Mouse (Mus musculus): ENCODE data around the gene Vamp2. TPM values are rescaled to one million over a fixed set of nuclear protein-coding genes. Genes with fewer than 3 reads are reported as not detected.

The Vamp2 gene
- polyA plus RNA-seq (2021; fragmentation: Nextera tagmentation), result 412 and 583 TPM in 2 replicates
- long read RNA-seq, experiment 1, transcript Vamp2-201 (5 exons, 2,205 nt), result major isoform, 81 of 131 reads
- long read RNA-seq, experiment 1, partial matches to known transcripts, result 2 of 131 reads
- long read RNA-seq, experiment 1, other reads (novel, unspliced or antisense), result 47 of 131 reads
- long read RNA-seq, experiment 2, transcript Vamp2-201 (5 exons, 2,205 nt), result major isoform, 1,298 of 1,376 reads
- long read RNA-seq, experiment 2, partial matches to known transcripts, result 28 of 1,376 reads
- long read RNA-seq, experiment 2, other reads (novel, unspliced or antisense), result 47 of 1,376 reads

DNA sequence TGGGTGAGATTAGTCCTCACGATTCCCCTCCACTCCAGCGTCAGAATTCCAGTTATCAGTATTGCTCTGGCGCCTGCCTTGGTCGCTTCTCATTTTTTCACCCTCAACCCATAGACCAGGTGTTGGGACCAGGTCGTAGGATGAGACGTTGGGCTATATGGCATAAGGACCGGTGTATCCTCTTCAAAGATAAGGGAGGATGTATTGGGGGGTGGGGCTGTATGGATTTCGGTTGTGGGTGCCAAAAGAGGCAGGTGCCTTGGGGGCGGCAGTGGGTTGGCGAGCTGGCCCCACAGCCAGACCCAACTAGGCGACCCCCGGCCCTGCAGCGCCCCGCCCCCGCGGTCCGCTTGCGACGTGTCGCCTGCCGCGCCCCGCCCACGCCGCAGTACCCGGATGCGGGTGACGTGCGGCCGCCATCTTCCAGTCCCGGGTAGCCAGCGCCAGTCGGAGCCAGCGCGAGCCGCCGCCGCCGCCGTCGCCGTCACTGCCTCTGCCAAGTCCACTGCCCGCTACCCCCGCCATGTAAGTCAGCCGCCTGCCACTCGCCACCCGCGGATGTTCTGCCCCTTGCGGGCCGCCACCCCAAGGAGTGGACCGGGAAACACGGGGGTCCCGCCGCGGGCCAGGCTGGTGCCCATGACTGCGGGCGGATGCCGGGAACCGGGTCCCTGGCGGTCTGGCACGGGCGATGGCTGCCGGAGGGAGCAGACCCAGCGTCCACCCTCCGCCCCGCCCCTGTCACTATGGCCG lies at the start of gene Vamp2:
Gene Vamp2, plus strand, starts transcription at position 388 of the 753 bp plus-strand sequence.

DNA sequence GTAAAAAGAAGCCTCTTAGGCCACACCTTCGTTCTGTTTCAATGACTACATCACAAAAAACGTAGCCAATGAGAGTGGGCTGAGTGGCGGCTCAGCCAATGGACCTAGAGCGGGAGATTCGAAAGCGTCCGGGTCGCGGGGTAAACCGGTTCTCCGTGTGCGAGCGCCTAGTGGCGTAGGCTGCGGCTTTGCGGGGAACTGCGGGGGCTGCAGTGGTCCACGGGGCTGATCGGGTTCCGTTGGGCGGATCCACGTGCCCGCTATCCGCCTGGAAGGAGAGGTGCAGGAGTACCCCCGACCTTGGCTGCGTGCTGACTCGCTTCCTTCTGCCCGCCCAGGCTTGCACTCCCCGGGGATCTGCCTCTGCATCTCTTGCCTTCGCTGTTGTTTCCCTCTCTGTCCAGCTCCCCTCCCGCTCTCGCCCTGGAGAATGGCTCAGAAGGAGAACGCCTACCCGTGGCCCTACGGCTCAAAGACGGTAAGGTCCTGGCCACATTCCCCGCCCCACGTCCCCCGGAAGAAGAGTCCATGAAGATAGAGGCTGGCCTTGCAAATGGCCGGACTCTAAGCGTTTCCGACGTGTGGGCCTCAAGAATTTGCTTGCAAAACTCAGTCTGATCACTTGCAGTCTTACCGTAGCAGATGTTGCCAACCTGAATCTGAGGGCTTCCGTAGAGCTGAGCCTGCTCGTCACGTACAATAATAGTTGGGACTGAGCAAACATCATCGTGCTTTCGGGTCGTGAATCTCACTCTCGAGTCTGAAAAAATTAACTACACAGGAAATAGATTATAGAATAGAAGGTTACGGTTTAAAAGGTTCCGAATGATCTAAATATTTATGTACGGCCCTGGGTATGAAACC lies 42.5 kb upstream of the Vamp2 start, which contains the start of gene Aurkb:
Gene Aurkb, plus strand, starts transcription at position 117 of the 864 bp plus-strand sequence.

DNA sequence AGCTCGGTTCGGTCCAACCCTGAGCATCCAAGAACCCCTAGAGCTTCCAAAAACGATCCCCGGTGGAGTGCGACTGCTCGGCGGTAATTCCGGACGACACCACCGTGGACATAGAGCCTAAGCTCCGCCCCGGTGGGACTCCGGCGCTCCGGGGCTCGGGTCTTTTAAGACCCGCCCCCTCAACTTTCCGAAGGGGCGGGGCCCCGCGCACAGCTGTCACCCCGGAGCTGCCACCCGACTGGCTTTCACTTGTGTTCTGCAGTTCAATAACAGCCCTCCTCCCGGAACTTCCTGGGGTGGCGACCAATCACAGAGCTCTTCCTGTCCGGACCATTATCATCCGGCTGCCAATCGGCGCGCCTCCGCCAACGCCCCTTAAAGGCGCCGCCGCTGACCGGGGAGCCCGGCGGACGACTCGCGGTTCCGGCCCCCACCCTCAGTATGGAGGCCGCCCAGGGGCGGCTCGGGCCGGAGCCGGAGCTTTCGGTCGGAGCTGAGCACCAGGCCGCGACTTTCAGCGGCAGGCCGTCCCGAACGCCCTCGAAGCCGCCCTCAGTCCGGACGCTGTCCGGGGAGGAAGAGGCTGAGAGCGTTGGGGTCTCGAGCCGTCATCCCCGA lies 28.8 kb upstream of the Vamp2 start, which contains the start of gene Borcs6:
Gene Borcs6, plus strand, starts transcription at position 361 of the 618 bp plus-strand sequence.

DNA sequence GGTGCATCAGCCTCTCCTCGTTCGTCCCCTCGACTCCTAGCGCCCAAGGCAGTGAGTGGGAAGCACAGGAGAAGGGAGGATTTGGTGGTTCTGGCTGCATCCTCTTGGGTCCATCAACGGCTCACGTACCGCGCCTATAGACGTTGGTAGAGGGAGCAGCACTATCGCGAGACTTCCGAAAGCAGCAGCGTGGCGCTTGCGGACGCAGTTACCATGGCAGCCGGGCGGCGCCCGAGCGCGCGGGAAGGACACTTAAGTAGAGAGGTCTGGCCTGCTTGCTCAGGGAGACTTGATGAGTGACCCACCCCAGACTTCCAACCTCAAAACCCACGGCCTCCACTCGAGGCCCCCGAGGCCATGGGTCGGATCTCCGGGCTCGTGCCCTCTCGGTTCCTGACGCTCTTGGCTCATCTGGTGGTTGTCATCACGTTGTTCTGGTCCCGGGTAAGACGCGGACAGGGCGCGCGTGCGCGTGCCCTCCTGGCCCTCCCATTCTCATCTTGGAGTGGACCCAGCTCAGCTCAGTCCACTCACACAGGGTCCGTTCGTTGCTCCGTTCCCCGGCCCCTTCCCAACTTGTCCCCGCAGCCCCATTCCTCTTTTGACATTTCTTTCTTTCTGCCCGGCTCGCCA lies 17.6 kb upstream of the Vamp2 start, which contains the start of gene Tmem107:
Gene Tmem107, plus strand, starts transcription at position 217 of the 633 bp plus-strand sequence.

DNA sequence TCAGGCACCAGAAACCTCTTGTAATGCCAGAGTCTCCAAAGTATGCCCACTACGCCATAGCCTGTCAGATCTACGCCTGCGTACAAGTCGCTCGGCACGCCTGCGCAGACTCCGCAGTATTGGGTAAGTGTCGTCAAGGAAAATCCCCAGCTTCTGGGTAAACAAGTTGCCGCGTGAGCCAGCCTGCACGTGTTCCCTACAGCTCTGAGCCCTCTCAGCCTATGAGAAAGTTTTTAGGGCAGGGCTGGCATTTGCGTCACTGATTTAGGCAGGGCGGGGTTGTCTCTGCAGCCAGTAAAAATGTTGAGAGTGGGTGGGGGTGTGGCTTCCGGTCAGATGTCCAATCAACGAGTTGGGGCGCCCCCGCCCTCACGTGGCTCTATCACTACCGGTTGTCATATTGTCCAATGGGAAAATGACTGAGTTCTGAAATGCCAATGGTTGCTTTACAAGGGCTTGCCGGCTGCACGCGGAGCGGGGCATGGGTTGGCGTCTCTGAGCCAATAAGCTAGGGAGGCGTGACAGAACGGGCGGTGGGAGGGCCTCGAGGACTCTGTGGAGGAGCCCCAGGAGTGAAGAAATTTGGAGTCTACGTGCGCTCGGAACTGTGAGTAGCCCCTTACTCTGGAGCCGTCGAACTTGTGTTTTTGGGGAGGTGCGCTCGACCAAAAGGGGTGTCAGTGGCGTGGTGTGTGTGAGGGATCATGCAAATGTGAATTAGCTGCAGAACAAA lies 6.6 kb downstream of the Vamp2 start, which contains the start of gene Per1:
Gene Per1, plus strand, starts transcription at position 521 of the 733 bp plus-strand sequence.

DNA sequence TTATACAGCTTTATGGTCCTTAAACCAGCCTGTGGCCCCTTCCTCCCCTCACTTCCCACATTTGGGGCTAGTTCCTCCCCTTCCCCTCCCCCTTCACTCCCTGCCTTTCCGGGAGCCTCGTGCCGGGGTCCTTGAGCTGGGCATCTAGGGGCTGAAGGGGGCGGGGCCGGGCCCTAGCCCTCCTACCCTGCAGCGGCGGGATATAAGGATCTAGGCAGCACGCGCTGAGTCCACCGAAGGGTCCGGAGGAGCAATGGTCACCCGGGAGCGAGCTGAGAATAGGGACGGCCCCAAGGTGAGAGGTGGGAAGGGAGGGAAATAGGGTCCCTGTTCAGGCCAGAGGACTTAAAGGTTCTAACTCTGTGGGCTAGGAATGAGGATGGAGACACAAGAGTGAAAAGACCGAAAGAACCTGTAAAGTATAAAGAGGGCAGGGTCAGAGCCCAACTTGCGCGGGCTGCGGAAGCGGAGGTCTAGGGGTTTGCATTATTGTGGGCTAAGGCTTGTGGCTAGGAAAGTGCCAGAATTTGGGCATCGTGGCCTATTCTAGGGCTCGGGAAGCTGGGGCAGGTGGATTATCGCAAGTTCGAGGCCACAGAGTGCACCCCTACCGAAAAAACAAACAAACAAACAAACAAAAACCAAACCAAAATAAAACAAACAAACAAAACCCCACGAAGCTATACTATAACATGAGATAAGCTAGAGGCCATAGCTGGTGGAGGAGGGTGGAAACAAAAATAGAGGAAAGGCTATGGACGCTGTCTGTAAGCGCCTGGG lies 32.1 kb downstream of the Vamp2 start, which contains the start of gene Hes7:
Gene Hes7, plus strand, starts transcription at position 184 of the 780 bp plus-strand sequence.

DNA sequence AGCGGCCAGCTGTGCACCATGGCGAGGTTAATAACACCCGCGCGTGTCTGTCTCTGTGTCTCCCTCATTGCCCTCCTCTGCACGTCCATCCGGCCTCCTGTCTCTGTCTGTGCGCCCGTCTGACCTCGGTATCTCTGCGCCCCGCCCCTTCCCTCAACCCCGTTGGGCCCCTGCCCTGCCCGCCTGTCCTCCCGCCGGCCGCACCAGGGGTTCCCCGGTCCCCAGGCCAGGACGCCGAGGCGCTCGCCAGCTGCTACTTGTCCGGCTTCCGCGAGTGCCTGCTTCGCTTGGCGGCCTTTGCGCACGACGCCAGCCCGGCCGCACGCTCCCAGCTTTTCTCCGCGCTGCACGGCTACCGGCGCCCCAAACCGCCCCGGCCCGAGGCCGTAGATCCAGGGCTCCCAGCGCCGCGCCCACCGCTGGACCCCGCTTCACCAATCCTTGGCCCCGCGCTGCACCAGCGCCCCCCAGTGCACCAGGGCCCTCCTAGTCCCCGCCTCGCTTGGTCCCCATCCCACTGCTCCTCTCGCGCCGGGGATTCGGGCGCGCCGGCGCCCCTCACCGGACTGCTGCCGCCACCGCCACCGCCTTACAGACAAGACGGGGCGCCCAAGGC lies 34.2 kb downstream of the Vamp2 start, which contains the start of gene 9130213A22Rik:
Gene 9130213A22Rik, minus strand, starts transcription at position 254 of the 616 bp plus-strand sequence.

DNA sequence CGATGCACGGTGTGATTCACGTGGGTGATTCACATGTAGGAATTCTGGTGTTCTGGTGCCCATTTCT lies 37.4 kb downstream of the Vamp2 start, which contains the start of gene Aloxe3:
Gene Aloxe3, plus strand, starts transcription at position 45 of the 67 bp plus-strand sequence.

Other genes with a start within 250 kb of the Vamp2 start
- gene Ndel1, start 216.6 kb upstream of the Vamp2 start, polyA plus RNA-seq (2021; fragmentation: Nextera tagmentation), result 71.2 and 71.4 TPM in 2 replicates
- not detected in 2 replicates for gene Rnf222, start 199.9 kb upstream of the Vamp2 start, polyA plus RNA-seq (2021; fragmentation: Nextera tagmentation)
- 3,357 and 3,616 TPM in 2 replicates for gene Rpl26, start 186.9 kb upstream of the Vamp2 start, polyA plus RNA-seq (2021; fragmentation: Nextera tagmentation)
- not detected in 2 replicates for gene Odf4, start 161.4 kb upstream of the Vamp2 start, polyA plus RNA-seq (2021; fragmentation: Nextera tagmentation)
- 2.4 TPM in 2 replicates for gene Arhgef15, start 131.0 kb upstream of the Vamp2 start, polyA plus RNA-seq (2021; fragmentation: Nextera tagmentation)
- 1.9 and 2.4 TPM in 2 replicates for gene Slc25a35, start 120.4 kb upstream of the Vamp2 start, polyA plus RNA-seq (2021; fragmentation: Nextera tagmentation)
- 25.3 and 26.8 TPM in 2 replicates for gene Rangrf, start 113.3 kb upstream of the Vamp2 start, polyA plus RNA-seq (2021; fragmentation: Nextera tagmentation)
- 8.4 and 21.6 TPM in 2 replicates for gene Pfas, start 80.0 kb upstream of the Vamp2 start, polyA plus RNA-seq (2021; fragmentation: Nextera tagmentation)
- 16.8 and 19.8 TPM in 2 replicates for gene Ctc1, start 72.6 kb upstream of the Vamp2 start, polyA plus RNA-seq (2021; fragmentation: Nextera tagmentation)
- 0.54 TPM in 2 replicates for gene Aurkb, start 42.8 kb upstream of the Vamp2 start, polyA plus RNA-seq (2021; fragmentation: Nextera tagmentation)
- 11.4 and 13.2 TPM in 2 replicates for gene Borcs6, start 28.8 kb upstream of the Vamp2 start, polyA plus RNA-seq (2021; fragmentation: Nextera tagmentation)
- gene Tmem107, start 17.7 kb upstream of the Vamp2 start, polyA plus RNA-seq (2021; fragmentation: Nextera tagmentation), result 40.3 and 42.2 TPM in 2 replicates
- 30.5 and 39.5 TPM in 2 replicates for gene Per1, start 6.7 kb downstream of the Vamp2 start, polyA plus RNA-seq (2021; fragmentation: Nextera tagmentation)
- 0.53 and 0.58 TPM in 2 replicates for gene Hes7, start 31.9 kb downstream of the Vamp2 start, polyA plus RNA-seq (2021; fragmentation: Nextera tagmentation)
- gene 9130213A22Rik, start 34.1 kb downstream of the Vamp2 start, polyA plus RNA-seq (2021; fragmentation: Nextera tagmentation), result 0.84 and 0.90 TPM in 2 replicates
- gene Aloxe3, start 37.4 kb downstream of the Vamp2 start, polyA plus RNA-seq (2021; fragmentation: Nextera tagmentation), result 5.9 and 8.6 TPM in 2 replicates
- 2.7 and 2.8 TPM in 2 replicates for gene Alox12b, start 68.5 kb downstream of the Vamp2 start, polyA plus RNA-seq (2021; fragmentation: Nextera tagmentation)
- 3.5 and 5.1 TPM in 2 replicates for gene Alox8, start 109.4 kb downstream of the Vamp2 start, polyA plus RNA-seq (2021; fragmentation: Nextera tagmentation)
- 0.44 and 0.55 TPM in 2 replicates for gene Gucy2e, start 148.5 kb downstream of the Vamp2 start, polyA plus RNA-seq (2021; fragmentation: Nextera tagmentation)
- gene Cntrob, start 235.3 kb downstream of the Vamp2 start, polyA plus RNA-seq (2021; fragmentation: Nextera tagmentation), result 1.3 and 1.8 TPM in 2 replicates
- gene Trappc1, start 235.5 kb downstream of the Vamp2 start, polyA plus RNA-seq (2021; fragmentation: Nextera tagmentation), result 134 and 135 TPM in 2 replicates
- 5.3 and 6.1 TPM in 2 replicates for gene Kcnab3, start 237.8 kb downstream of the Vamp2 start, polyA plus RNA-seq (2021; fragmentation: Nextera tagmentation)